Mouse (Mus musculus) midbrain, embryonic 11.5 days (tissue): ENCODE measurements around the gene Vash2. TPM values are rescaled to one million over a fixed set of nuclear protein-coding genes. Genes with fewer than 3 reads are reported as not detected.
"Not testable (repeated sequence)": the region's sequence is repeated elsewhere in the genome, so short reads cannot be mapped to it uniquely, and the experiment has no call there.

Source experiments
- ATAC-seq: fragments of 200-750 bp; cut with Nextera tagmentation; 2 replicates; pipeline ENCODE4 v1.8.0; 2017; ENCODE audit warnings: moderate TSS enrichment, moderate library complexity; ENCODE audit not compliant: low FRiP score
- DNase-seq: peaks from one replicate; pipeline ENCODE4 v3.0.0; 2015; ENCODE audit warnings: low spot score; ENCODE audit errors: missing footprints
- H3K27ac ChIP-seq: fragments of 300-500 bp; sonication (generic); 2 replicates; pipeline ENCODE4 v1.5.1; 2014; ENCODE audit warnings: low read depth, low read length
- H3K27me3 ChIP-seq: fragments of 300-500 bp; sonication (generic); 2 replicates; pipeline ENCODE4 v1.6.1; 2014; ENCODE audit warnings: mild to moderate bottlenecking, low read length, moderate library complexity, mixed read lengths; ENCODE audit not compliant: control insufficient read depth, insufficient read depth
- H3K36me3 ChIP-seq: fragments of 300-500 bp; sonication (generic); 2 replicates; pipeline ENCODE4 v1.6.1; 2014; ENCODE audit warnings: mild to moderate bottlenecking, low read length, moderate library complexity, mixed read lengths; ENCODE audit not compliant: control insufficient read depth, insufficient read depth
- H3K4me1 ChIP-seq: fragments of 300-500 bp; sonication (generic); 2 replicates; pipeline ENCODE4 v1.6.1; 2014; ENCODE audit warnings: low read length; ENCODE audit not compliant: control insufficient read depth, insufficient read depth
- H3K4me2 ChIP-seq: fragments of 300-500 bp; sonication (generic); 2 replicates; pipeline ENCODE4 v1.6.1; 2014; ENCODE audit warnings: mild to moderate bottlenecking, moderate library complexity
- H3K4me3 ChIP-seq: fragments of 300-500 bp; sonication (generic); 2 replicates; pipeline ENCODE4 v1.5.1; 2014; ENCODE audit warnings: low read depth, low read length
- H3K9ac ChIP-seq: fragments of 300-500 bp; sonication (generic); 2 replicates; pipeline ENCODE4 v1.6.1; 2014; ENCODE audit warnings: low read length
- H3K9me3 ChIP-seq: fragments of 300-500 bp; sonication (generic); 2 replicates; pipeline ENCODE4 v1.6.1; 2016; ENCODE audit warnings: low read length; ENCODE audit not compliant: control insufficient read depth
- WGBS: fragments of 180-500 bp; shearing (Covaris S2); extraction: QIAGEN DNeasy Blood & Tissue Kit; methylation state at CpG from one replicate; pipeline ENCODE4 v1.1.7; 2014; 5-methylcytosine and 5-hydroxymethylcytosine counted together
- polyA plus RNA-seq: library from polyadenylated mRNA; unstranded; fragments of >200 nt; fragmentation: Nextera tagmentation; extraction: Ambion mirVana; gene quantifications from 2 replicates; pipeline ENCODE4 v1.2.1, GENCODE M21; 2014

The Vash2 gene
- polyA plus RNA-seq, 1 experiment from 2014 or later = 52.8 TPM

DNA sequence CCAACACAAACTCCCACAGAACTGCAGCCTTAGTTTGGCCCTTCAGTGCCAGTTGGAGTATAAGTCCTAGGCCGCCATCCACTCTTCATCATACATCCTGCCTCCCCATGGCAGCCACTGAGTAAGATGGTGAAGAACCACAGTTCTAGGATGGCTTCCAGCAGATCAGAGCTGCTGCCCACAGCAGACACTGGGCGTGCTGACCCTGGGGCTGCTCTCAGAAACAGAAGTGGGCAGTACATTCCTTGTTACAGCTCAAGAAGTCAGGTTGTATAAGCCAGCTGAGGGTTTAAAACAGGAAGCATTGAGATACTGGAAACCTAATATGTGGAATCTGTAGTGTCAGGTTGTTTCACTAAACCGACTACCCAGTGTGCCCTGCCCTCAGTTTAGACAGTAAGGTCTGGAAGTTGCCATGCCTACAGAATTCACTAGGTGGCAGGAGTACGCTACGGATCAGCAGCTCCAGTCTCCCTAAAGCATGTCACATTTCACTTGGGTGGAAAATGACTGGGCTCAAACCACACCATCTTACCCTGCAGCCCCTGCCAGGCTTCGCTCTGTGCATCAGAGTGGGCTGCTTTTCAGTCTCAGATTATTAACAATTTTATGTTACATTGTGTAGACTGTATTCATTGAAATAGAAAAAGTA, 34.9 kb downstream of the Vash2 start:
- peak; percentile 93 for DNase-seq
- H3K36me3 ChIP-seq = peaks cover 29% of the 10 kb centered on the region
- no peaks in the 10 kb centered on the region for H3K4me1 ChIP-seq
- H3K4me2 ChIP-seq = no peak overlapping the region
- H3K9me3 ChIP-seq = no peaks in the 10 kb centered on the region
- 58% methylated on average over 6 of the region's 6 CpGs for WGBS
- H3K27me3 ChIP-seq = no peaks in the 10 kb centered on the region
- no peak overlapping the region for H3K4me3 ChIP-seq
- H3K27ac ChIP-seq = no peak overlapping the region
- H3K9ac ChIP-seq = no peak overlapping the region
- peak; percentile 75 for ATAC-seq

DNA sequence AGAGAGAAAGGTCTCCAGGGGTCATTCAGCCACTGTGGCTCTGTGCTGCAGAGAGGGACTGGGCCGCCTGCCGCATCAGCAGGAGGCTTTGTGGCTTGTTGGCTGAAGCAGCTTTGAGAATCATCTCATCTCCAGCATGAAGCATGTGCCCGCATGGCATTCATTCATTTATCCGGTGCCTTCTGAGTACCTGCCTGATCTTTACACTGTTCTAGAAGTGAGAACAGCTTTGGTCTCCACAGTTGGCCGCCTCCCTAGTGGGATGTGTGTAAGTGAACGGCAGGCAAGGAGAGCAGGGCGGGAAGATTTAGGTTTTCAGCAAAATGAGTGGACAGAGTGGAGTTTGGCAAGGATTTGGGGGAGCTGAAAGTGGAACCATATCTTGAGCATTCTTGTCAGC, 39.3 kb downstream of the Vash2 start:
- DNase-seq (no peak), ATAC-seq (no peak)
- Histone ChIP-seq H3K36me3 (peaks cover 28% of the 10 kb centered on the region), H3K4me1 (no peaks in the 10 kb centered on the region), H3K9ac (no peak overlapping the region), H3K4me2 (no peak overlapping the region), H3K4me3 (no peak overlapping the region), H3K9me3 (no peaks in the 10 kb centered on the region), H3K27me3 (no peaks in the 10 kb centered on the region), H3K27ac (no peak overlapping the region)
- WGBS = 79% methylated on average over 7 of the region's 7 CpGs

DNA sequence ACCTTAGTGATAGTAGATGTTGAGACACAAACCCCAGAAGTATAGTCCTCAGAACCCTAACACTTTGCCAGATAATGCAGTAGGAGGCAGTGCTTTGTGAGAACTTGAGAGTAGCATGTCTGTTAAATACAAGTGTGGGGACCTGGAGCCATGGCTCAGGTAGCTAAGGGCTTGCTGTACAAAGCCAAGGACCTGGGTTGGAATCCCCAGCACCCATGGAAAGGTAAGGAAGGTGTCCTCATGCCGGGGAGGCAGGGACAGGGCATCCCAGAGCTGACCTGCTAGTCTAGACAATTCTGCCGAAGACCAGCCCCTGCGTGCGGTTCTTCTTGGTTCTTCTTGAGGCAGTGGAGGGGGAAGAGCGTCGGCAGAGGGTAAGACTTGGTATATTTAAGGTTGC, 48.9 kb downstream of the Vash2 start:
- DNase-seq (peak; percentile 79), ATAC-seq (no peak)
- H3K27me3 ChIP-seq = no peaks in the 10 kb centered on the region
- 83% methylated on average over 6 of the region's 6 CpGs for WGBS
- H3K9me3 ChIP-seq = no peaks in the 10 kb centered on the region
- peaks cover 9% of the 10 kb centered on the region for H3K4me1 ChIP-seq
- H3K27ac ChIP-seq = no peak overlapping the region
- H3K36me3 ChIP-seq = peaks cover 6% of the 10 kb centered on the region
- H3K4me3 ChIP-seq = no peak overlapping the region
- no peak overlapping the region for H3K4me2 ChIP-seq
- no peak overlapping the region for H3K9ac ChIP-seq

DNA sequence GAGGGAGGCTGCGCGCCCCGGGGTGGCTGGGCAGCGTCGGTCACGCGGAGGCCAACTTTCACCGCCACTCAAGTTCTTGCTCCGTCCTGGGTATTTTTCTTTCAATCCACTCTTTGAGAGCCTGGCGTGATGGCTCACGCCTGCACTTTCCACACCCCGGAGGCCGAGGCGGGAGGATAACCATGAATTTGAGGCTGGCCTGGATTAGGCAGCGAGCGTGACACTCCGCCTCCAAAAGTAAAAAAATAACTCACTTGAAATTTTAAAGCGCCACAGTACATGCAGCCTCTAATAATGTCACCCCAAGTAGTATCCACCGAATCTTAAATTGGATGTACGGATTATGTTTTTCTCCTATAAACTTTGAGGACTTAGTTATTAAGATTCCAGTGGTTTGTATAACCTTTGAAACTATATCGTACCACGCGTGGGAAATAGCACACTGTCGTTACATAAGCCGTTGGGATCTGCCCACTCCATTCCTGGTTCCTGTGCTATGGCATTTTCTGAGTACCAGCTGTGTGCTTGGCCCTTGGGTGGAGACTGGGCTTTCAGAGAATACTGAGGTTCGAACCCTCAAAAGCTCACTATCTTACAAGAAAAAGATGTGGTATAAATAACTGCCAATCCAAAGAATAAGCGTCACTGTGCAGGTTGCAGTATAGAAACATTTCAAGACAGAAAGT, 49.9 kb downstream of the Vash2 start:
- H3K36me3 ChIP-seq = no peaks in the 10 kb centered on the region; the same call in 1 of the 2 replicates
- peak overlapping the region; percentile 96 for H3K27ac ChIP-seq
- no peaks in the 10 kb centered on the region for H3K9me3 ChIP-seq
- ATAC-seq (no peak), DNase-seq (peak; percentile 94)
- H3K9ac ChIP-seq = peak overlapping the region; percentile 95
- no peaks in the 10 kb centered on the region for H3K27me3 ChIP-seq
- 10% methylated on average over 27 of the region's 27 CpGs for whole genome bisulfite sequencing
- peaks cover 9% of the 10 kb centered on the region for H3K4me1 ChIP-seq
- peak overlapping the region; percentile 70 for H3K4me3 ChIP-seq
- peak overlapping the region; percentile 78 for H3K4me2 ChIP-seq

DNA sequence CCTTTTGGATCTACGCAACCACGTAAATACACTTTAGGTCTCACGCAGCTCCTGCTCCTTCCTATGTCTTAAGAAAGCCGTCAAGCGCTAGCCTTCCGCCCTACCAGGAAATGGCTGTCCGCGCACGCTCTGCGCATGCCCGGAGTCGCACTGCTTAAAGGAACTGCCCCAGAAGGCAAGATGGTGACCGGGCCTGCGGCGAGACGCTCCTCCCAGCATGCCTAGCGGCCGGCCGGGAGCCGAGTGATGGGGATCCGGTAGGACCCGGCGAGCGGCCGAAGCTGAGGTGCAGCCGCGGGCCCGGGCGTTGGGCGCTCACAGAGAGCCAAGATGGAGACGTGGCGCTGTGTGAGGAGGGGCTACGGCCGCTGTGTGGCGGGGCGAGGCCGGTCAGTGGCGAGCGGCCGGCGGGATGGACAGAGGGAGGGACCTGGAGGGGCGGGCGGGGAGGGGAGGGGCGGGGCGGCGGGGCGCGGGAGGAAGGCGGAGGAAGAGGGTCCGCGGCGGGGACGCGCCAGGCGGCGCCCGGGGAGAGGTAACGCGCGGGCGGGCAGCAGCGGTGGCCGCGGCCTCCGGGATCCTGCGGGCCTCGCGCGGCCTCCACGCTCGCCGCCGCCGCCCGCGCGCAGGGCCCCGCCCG, 50.6 kb downstream of the Vash2 start:
- H3K9me3 ChIP-seq = no peaks in the 10 kb centered on the region
- peak overlapping the region; percentile 78 for H3K4me2 ChIP-seq
- ATAC-seq (peak; percentile 97), DNase-seq (peak; percentile 100)
- peak overlapping the region; percentile 96 for H3K27ac ChIP-seq
- under 1% methylated on average over 54 of the region's 79 CpGs for WGBS
- no peaks in the 10 kb centered on the region for H3K36me3 ChIP-seq
- peaks cover 9% of the 10 kb centered on the region for H3K4me1 ChIP-seq
- H3K27me3 ChIP-seq = no peaks in the 10 kb centered on the region
- H3K9ac ChIP-seq = peak overlapping the region; percentile 95
- H3K4me3 ChIP-seq = peak overlapping the region; percentile 70

DNA sequence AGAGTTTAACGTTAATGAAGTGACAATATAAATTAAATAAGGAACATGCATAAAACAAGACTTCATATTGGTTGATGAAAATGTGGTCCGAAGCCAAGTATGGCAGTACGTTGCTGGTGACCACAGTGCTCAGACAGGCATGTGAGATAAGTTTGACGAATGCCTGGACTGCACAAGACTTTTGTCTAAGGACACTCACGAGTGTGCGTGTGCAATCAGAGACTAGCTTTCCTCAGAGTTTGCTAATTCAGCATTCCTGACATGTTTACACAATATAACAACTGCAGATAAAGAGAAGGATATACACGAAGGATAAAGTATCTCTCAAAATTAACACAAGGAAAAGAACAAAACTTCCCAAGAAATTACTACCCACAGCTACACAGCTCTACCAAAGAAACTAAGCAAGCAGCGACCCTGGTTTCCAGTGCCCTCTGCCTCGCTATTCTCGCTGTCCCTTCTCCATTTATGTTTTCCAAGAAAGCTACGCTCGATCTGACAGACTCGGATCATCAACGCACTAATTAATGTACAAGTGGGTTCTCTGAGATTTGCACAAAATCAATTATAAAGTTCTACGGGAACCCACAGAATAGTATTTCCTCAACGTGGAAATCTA, 51.2 kb downstream of the Vash2 start:
- 29% methylated on average over 16 of the region's 16 CpGs for WGBS
- DNase-seq (no peak), ATAC-seq (peak; percentile 17; the same call in 1 of the 2 replicates)
- H3K4me3 ChIP-seq = peak overlapping the region; percentile 70
- no peaks in the 10 kb centered on the region for H3K27me3 ChIP-seq
- peak overlapping the region; percentile 96 for H3K27ac ChIP-seq
- H3K9ac ChIP-seq = peak overlapping the region; percentile 95
- peaks cover 9% of the 10 kb centered on the region for H3K4me1 ChIP-seq
- no peaks in the 10 kb centered on the region for H3K9me3 ChIP-seq
- no peaks in the 10 kb centered on the region for H3K36me3 ChIP-seq
- peak overlapping the region; percentile 78 for H3K4me2 ChIP-seq

DNA sequence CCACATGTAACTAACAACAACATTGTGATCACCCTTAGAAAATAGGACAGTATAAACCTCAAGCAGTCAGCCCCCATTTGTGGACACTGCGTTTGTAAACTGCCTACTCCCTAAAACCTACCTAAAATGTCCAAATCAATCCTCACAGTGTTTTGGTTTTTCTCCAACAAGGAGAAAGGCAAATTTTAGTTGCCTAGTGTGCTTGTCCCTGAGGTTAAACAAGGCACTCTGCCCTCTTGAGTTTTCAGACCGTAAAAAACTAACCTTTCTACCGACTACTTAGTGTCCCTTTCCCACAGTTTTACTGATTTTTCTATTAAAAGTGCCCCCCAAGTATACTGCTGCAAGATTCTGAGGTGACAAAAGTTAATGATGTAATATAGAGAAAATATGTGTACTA, 51.8 kb downstream of the Vash2 start:
- H3K4me3 ChIP-seq = no peak overlapping the region
- H3K36me3 ChIP-seq = no peaks in the 10 kb centered on the region
- H3K4me2 ChIP-seq = peak overlapping the region; percentile 78
- H3K27ac ChIP-seq = no peak overlapping the region
- no peak overlapping the region for H3K9ac ChIP-seq
- no peaks in the 10 kb centered on the region for H3K27me3 ChIP-seq
- 89% methylated on average over 3 of the region's 3 CpGs for WGBS
- peaks cover 9% of the 10 kb centered on the region for H3K4me1 ChIP-seq
- H3K9me3 ChIP-seq = no peaks in the 10 kb centered on the region
- ATAC-seq (no peak), DNase-seq (no peak)

DNA sequence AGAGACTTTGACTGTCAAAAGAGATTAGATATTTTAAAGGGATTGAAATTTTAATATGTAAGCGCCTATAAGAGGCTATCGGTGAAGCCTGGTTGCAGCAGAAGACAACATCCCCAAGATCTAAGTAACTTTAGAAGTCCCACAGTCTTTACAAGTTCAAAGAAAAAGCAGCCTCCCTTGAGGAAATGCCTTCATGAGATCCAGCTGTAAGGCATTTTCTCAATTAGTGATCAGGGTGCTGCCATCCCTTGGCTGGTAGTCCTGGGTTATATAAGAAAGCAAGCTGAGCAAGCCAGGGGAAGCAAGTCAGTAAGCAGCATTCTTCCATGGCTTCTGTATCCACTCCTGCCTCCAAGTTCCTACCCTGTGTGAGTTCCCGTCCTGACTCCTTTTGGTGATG, 54.3 kb downstream of the Vash2 start, which contains the start of gene Angel2:
TSS of gene Angel2 (plus strand) at position 301 of the 400 bp plus-strand sequence.
- not testable (repeated sequence) for DNase-seq, H3K9me3 ChIP-seq, ATAC-seq, H3K27ac ChIP-seq, H3K4me1 ChIP-seq, H3K36me3 ChIP-seq, H3K4me2 ChIP-seq, H3K27me3 ChIP-seq, H3K4me3 ChIP-seq, H3K9ac ChIP-seq
- WGBS = 78% methylated on average over 3 of the region's 3 CpGs
